Mouse (Mus musculus) cerebellum, adult 11 months (tissue): ENCODE measurements around the gene Prss38.
"Not testable (repeated sequence)": the region's sequence is repeated elsewhere in the genome, so short reads cannot be mapped to it uniquely, and the experiment has no call there.

ENCODE experiments used
- DNase-seq: peaks from one replicate; pipeline ENCODE4 v3.0.0; 2022

The Prss38 gene

DNA sequence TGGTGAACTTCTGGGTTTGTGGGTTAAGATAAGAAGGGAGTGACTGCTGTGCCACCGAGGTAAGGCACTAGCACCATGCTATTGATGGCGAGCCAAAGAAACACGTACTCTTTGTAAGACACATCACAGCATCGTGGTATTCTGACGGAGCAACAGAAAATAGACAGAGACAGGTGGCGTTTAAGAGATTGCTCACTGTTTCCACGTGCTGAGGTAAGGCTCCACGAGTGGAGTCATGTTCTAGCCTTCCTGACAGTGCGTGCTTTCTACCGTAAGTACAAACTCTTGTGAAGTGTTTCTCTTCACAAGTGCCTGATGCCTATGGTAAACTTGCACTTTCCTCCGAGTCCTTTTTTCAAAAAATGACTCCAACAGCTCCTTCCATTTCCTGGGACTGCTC lies 5.6 kb downstream of the Prss38 start:
- DNase-seq = no peak

DNA sequence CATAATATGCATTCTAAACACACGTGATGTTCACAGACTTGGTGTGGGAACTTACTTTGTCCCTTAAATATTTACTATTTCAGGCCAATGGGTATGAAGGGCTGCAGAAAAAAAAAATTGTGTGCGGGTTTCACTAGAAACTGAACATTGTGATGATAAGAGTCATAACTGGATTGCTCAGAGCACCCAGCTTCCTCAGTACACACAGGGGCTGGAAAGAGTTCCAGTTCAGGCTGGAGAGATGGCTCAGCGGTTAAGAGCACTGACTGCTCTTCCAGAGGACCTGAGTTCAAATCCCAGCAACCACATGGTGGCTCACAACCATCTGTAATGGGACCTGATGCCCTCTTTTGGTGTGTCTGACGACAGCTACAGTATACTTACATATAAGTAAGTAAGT lies 7.5 kb downstream of the Prss38 start:
- not testable (repeated sequence) for DNase-seq

DNA sequence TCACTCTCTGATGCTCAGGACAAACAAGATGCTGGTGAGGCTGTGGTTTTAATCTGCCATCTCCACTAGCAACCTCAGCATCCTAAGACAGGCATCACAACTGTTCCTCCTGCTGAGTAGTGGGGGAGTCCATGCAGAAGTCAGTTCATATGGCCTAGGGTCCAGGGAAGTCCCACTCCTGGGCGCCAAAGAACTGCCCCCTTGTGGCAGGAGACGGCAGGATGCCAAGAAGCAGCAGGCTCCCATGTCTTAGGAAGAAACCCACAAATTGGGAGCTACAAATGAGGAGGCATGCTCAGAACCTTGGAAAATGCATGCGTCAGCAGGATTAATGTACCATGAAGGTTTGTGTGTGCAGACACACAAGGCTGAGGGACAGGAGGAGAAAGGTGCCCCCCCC lies 8.8 kb downstream of the Prss38 start:
- DNase-seq = no peak

DNA sequence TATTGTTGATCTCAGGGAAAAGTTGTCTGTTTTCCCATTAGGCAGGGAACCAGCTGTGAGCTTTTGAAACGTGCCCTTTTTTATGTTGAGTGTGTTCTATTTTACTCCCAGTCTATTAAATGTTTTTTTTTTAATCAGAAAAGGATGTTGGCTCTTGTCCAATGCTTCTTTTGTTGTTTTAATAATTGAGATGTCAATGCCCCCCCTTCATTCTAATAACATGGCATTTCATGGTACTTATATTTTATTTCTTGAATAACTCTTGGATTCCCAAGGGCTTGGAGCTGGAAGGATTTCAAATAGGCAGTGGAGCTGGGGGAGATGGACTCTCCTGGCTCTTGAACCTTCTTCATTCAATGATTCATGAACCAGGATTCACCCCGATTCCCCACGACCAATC lies 9.4 kb downstream of the Prss38 start:
- no peak for DNase-seq

DNA sequence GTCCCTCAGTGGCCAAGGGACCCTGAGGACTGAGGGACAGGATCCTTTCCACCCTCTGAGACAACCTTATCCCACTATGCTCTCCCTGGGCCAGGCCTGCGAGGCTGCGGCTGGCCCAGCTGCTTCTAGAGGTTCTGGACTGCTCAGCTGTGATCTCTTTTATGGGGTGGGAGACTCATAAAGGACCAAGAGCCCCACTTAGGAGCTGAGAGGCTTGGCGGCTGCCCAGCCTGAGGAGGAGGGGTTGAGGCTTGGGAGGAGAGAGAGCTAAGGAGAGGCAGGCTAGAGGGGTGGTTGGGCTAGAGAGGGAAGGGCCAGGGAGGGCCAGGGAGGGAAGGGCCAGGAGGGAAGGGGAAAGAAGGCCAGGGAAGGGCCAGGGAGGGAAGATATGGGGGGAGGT lies 11.0 kb downstream of the Prss38 start:
- no peak for DNase-seq

DNA sequence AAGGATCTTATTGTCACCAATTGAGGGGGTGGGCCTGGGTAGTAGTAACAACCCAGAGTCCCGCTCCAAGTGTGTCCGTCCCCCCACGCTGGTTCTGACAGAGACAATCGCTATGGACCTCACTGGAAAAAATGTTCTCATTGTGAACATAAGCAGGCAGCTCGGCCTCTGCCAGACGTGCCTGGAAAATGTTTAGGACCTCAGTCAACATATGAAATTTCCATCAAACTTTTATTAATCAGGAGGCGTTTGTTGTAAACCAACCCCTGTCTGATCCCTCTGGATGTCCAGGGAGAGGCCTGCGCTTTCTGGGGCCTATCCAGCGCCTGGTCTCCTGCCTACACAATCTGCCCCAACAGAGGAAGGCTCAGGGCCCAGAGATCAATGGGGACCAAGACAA lies 11.4 kb downstream of the Prss38 start:
- no peak for DNase-seq

DNA sequence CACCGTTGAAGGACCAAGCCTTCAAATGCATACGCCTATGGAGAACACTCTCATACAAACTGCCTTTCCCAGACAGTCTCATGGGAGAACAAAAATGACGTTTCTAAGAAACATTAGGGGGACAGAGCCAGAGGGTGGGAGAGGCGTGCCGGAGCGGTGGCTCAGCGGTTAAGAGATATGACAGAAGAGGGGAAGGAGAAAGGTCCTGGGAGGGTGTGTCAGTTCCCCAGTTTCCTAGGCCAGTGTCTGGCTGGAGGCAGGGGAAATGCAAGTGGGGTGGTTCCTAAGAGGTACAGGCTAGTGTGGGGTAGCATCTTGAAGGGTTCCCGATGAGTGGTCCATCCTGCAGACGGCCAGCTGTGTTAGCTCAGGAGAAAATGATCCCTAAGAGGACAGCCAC lies 14.2 kb downstream of the Prss38 start:
- no peak for DNase-seq

DNA sequence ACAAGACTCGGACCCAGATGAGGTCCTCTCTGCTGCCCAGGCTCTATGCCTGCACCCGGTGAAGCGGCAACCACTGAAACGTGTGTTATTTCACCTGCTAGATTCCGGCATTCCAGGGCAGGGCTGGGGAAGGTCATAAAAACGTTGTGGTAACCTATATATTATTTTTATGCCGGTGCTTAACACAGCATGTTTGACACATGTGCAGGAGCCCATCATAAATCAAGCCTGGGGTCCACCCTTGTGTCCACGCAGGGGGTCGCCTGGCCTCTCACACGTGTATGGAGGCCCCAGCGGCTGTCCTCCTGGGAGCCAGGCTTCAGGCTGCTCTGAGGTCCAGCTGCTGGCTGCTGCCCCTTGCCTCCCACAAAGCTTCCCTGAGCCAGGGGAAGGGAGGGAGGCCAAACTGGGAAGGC lies 18.6 kb downstream of the Prss38 start:
- no peak for DNase-seq

DNA sequence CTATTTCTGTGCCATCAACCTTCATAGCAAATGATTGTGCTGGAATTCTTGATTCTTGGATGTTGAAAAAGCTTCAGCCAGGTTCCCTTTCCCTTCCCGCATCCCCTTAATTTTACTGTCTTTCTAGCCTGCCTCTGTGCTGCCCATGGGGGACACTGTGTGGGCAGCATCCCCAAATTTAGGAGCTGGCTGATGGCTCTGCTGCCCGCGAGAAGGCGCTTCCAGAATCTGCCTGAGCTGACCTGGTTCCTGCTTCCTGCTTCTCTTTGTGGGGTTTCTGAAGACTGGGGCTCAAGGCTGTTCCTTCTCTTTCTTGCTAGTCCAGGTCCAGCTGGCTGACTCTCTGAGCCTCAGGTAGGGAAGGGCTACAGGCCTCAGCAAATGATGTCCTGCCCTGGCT lies 20.7 kb downstream of the Prss38 start:
- no peak for DNase-seq

DNA sequence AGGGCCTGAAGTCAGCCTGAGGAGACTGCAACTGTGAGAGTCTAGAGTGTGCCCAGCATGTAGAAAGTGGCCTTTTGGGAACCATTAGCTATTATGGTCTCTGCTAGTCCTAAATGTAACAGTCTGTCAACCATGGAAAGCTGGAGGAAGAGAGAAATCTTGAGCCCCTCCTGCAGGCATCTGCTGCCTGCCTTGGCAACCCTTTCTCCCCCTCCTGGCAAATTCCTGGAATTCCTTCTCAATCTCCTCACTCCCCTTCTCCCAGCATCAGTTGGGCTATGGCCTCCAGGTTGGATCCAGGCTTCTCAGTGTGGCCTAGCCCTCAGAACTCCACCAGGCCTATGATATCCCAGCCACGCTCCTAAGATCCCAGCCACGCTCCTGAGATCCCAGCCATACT lies 25.1 kb downstream of the Prss38 start:
- no peak for DNase-seq

DNA sequence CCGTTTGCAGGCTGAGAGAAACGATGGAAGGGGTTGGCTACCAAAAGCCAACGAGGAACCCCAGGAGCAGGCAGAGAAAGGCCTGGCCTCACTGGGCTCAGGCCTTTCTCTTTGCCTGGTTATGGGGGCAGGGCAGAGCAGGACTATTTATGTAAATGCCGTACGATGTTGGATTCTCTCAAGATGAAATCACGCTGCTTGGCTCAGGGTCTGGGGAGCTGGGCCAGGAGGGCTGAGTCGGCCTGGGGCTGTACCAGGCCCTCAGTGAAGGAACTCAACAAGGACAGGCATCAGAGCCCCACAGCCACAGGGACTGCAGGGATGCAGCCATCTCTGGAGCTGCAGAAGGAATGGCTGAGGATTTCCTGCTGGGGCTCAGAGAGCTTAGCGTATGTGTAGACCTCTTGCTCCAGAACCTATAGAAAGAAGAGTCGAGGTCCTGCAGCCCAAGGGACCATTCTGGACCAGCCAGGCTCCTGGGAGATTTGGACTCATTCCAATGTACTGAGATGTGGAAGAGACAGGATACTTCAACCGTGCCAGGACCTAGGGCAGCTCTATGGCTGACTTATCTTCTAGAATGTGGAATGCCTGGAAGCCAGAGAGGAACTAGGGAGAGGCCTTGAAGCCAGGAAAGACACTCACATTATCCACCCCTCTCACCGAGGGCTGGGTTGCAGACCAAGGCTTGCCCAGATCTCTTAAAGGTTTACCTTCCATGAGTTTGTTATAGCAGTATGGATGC lies 29.1 kb downstream of the Prss38 start:
- no peak for DNase-seq

DNA sequence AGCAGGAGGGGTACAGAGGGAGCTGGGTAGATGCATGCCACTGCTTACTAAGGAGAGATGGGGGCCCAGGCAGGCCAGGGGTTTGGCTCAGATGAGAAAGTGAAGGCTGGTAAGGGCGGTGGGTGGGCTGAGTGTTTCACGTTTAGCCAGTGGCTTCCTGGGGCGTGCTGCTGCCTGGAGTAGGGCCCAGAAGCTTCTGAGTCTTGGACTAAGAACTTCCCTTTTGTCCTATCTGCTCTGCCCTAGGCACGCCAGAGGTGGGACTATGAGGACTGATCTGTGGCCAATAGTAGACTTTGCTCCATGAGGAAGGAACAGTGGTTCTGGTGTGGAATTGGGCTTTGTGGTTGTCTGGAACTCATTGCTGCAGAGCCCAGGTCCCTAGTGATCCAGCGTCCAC lies 32.5 kb downstream of the Prss38 start:
- no peak for DNase-seq

DNA sequence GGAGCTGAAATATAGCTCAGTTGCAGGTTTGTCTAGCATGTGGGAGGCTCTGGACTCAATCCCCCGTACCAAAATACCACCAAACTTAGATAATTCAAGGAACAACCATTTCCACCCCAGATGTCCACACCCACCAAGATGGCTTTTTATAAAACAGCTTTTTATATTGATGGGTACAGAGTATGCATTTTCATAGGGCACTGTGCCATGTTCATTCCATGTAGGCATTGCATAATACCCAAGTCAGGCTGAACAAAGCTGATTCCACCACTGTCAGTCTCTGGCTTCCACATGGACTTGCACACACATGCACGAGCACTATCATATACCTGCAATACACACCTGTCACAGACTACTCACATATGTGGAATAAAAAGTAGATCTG lies 36.7 kb downstream of the Prss38 start:
- no peak for DNase-seq

DNA sequence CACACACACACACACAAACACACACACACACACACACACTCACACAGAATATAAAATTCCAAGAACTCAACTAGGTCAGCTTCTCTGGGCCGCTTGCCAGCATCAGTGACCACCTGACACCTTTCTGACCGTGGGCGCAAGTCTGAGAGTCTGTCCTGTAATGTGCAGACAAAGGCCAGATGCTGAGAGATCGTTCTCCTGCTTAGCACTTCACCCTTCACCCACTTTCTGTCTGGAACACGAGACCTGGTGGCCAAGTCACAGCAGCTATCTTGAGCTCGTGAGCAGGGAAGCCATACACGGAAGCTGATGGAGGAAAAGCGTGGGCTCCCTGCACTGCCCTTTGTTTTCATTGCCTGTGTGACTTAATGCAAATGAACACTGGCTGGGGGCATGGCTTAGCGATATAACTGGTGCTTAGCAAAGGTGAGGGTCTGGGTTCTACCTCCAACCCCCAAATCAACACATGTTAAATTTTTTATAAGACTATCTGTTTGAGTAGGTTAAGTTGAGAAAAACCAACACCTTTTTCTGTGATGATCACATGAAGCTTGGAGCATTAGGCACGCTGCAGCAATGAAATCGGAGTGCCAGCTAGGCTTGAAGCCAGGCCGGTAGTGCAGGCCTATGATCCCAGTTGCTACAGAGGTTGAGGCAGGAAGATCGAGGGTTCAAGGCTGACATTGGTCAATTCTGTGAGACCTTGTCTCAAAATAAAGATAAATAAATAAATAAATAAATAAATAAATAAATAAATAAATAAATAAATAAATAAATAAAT lies 37.3 kb downstream of the Prss38 start:
- DNase-seq = no peak

DNA sequence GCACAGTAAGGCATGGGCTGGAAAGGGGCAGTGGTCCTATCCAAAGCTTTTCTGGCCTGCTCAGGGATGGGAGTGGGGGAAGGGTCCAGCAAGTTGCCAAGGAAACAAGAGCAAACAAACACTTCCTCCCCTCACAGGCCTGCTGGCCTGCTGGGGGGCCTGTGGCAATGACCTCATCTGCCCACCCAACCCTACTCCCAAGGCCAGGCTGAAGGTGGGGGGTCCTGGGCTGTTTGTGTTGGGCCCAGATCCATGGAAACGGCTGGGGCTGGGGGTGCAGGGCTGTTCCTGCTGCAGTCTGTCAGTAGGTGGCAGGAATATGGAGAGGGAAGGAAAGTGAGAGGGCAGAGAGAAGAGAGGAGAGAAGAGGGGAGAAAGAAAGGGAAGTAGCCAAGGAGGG lies 39.1 kb downstream of the Prss38 start:
- no peak for DNase-seq

DNA sequence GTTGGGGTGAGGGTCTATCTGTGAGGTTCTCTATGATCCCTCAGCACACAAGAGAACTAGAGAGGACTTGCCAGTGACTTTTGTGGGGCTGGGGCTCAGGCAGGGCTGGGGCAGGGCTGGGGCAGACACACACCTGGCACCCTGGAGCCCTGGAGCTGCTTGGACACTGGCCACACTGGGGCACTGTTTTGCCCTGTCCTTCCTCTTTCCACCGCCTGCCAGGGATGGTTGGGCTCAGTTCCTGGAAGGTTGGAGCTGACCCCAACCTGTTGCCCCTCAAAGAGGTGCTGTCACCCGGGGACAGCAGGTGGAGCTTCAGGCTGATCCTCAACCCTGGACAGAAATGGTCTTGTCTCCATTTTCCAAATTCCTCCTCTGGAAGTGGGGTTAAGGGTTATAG lies 39.5 kb downstream of the Prss38 start:
- no peak for DNase-seq

DNA sequence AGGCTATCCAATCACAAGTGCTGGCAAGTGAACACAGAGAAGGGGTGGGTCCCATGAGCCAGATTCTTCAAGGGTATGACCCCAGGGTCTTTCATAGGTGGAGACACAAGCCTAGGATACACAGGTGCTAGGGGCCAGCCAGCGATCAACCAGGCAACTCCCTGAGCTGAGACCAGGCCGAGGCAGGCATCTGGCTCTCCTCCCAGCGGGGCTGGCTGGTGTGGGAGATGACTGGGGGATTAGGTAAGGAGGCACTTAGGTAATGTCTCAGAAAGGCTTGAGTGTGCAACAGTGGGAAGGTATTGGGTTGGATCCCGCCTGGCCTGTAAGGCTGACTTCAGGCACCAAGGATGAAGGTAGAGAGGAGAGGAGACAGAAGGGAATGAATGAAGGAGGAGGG lies 40.3 kb downstream of the Prss38 start:
- no peak for DNase-seq

DNA sequence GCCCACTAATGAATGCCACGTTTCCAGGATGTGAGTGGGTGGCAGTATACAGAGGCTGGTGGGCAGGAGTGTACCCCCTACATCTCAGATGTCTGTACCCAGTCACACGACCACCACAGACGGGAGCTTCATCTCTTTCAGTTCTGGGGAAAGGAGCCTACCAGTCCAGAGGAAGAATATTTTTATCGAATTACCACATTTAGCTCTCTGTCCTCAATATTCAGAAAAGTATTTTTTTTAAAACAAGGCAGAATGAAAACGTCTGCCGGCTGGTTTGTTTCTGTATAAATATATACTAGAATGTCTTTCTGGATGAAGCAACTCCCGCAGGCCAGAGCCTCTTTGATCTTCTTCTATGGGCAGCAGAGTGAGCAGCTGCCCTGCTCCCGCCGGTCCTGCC lies 42.5 kb downstream of the Prss38 start:
- no peak for DNase-seq

DNA sequence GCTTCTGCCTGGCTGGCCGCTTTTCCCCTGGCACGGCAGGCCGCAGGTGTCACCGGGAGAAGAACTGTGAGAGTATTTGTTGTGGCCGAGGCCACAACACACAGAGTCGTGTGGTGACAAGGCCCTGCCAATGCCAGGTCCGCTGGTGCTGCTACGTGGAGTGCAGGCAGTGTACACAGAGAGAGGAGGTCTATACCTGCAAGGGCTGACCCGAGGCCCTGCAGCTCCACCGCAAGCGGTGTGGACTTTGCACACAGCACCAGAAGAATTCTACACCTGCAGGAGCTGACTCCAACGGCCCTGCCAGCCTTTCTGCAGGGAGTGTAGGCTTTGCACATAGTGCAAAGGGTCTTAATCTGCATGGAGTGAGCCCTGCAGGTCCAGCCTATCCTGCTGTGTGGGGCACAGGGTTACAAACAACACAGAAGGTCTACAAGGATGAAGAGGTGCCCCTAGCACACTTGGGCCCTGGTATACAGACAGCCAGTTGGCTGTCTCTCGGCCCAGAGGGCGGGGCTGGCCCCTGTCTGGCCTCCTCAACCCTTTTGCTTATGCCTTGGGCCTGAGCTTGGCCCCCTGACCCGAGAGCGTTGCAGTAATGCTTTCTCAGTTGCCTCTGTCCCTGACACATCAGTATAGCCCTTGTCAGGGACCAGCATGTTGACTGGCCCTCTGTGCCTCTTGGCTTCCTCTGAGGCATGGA lies 44.1 kb downstream of the Prss38 start:
- DNase-seq = no peak

DNA sequence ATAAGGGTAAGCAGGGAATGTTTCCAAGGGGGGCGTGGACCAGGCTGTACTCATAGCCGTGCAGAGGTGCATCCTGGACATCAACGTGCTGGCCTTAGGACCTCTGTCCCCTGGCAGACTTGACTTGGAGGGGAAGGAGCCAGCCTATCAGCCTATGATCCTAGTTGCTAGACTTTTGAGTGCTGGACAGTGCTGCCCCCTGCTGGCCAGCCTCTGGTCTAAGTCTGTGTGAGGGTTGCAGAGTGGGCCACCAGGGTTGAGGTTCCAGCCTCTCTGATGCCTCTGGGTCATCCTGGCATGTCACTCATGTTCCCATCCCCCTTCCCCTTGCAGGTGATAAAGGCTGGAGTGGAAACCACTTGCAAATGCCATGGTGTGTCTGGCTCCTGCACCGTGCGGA lies 44.9 kb downstream of the Prss38 start:
- peak; percentile 44 for DNase-seq

DNA sequence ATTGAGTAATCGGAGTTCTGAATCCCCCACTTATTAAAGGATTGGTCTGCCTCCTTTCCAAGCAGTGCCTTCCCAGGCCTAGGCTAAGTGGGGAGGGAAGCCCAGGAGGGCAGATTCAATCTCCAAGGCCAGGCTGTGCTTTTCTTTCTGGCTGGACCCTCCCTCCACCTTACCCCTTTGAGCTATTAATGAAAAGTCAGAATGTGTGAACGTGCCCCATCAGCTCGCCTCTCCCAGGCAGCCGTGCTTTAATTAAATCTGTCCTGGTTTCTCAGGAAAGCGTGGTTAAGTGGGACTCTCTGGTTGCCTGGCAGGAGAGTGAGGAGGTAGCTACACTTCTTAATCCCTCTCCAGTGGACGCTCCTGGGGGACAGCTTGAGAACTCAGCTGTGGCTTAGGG lies 45.8 kb downstream of the Prss38 start:
- DNase-seq = no peak

DNA sequence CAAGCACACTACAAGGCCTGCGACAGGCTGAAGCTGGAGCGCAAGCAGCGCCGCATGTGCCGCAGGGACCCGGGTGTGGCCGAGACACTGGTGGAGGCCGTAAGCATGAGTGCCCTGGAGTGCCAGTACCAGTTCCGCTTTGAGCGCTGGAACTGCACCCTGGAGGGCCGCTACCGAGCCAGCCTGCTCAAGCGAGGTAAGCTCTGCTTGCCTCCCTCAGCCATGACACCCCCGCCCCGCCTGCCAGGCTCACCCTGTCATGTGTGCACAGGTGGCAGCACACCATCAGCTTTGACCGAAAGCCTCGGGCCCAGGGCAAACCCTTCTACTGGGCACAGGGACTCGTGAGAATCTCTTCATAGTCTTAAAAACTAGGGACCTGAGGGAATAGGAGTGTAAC lies 47.8 kb downstream of the Prss38 start:
- DNase-seq = no peak

DNA sequence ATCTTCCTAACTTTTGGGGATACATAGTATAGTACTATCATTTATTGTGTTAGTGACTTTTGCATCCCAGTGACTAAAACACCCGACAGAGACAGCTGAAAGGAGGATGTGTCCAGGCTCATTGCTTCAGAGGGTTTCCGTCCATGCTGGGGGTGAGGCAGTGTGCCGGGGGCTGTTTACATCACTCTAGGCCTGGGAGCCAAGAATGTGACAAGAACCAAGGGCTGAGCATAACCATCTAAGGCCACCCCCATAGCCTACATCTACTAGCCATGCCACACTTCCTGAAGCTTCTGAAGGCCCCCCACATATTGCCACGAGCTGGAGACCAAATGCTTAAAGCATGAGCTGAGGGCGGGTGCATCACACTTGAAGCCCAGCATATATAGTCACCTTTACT lies 50.7 kb downstream of the Prss38 start:
- no peak for DNase-seq

DNA sequence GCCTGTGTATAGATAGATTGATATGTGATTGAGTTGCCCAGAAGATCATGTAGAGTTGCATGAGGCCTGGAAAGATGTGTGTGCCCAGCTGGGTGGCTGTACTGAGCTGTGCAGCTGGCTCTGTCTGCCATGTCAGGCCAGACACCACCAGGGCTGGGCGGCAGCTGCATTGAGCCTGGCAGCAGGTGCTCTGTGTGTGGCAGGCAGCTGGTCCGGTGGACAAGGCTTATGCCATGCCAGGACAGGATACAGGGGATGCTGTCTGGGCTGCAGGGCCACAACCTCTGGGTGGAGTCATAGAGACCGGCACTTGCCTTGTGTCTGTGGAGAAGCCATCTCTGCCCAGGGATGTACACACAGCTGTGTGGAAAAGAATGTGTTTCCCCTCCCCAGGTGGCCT lies 52.5 kb downstream of the Prss38 start:
- no peak for DNase-seq
